Mouse (Mus musculus) heart, adult 2 months (tissue): ENCODE measurements around the gene Olfr1228. TPM values are rescaled to one million over a fixed set of nuclear protein-coding genes. Genes with fewer than 3 reads are reported as not detected.

Source experiments
- DNase-seq, 2 experiments: peaks; one replicate each; pipeline ENCODE4 v3.0.0; 2021
- H3K27ac ChIP-seq: fragments of 200-600 bp; 2 replicates; pipeline ENCODE4 v1.8.1; 2022
- H3K27me3 ChIP-seq: fragments of 200-500 bp; 2 replicates; pipeline ENCODE4 v1.6.1; 2012; ENCODE audit warnings: mild to moderate bottlenecking, low read length, inconsistent platforms, mixed read lengths; ENCODE audit not compliant: control insufficient read depth, insufficient read depth
- H3K36me3 ChIP-seq: fragments of 200-500 bp; 2 replicates; pipeline ENCODE4 v1.6.1; 2012; ENCODE audit warnings: low read length, inconsistent platforms; ENCODE audit not compliant: control insufficient read depth, insufficient read depth
- H3K4me1 ChIP-seq: fragments of 200-500 bp; 2 replicates; pipeline ENCODE4 v1.6.1; 2011; ENCODE audit warnings: low read length; ENCODE audit not compliant: control insufficient read depth, insufficient read depth
- H3K4me3 ChIP-seq: fragments of 200-600 bp; 2 replicates; pipeline ENCODE4 v1.8.1; 2022
- H3K79me2 ChIP-seq: fragments of 200-500 bp; replicated peaks from 2 replicates; pipeline ENCODE4 v1.6.1; 2012; ENCODE audit warnings: mild to moderate bottlenecking, inconsistent platforms, low read length, moderate library complexity, mixed read lengths; ENCODE audit not compliant: control insufficient read depth, insufficient read depth
- H3K9ac ChIP-seq: fragments of 200-500 bp; 2 replicates; pipeline ENCODE4 v1.6.1; 2012; ENCODE audit warnings: low read depth, mild to moderate bottlenecking, control low read depth, inconsistent platforms, low read length, mixed read lengths
- CTCF ChIP-seq: fragments of 200-600 bp; IDR thresholded peaks from 2 replicates; pipeline ENCODE4 v1.8.1; 2022; ENCODE audit warnings: antibody characterized with exemption, mild to moderate bottlenecking, moderate library complexity
- EP300 ChIP-seq: fragments of 200-500 bp; IDR thresholded peaks from 2 replicates; pipeline ENCODE4 v1.6.1; 2011; ENCODE audit warnings: low read depth, low read length, control low read depth; ENCODE audit not compliant: insufficient read depth
- POLR2A ChIP-seq: fragments of 200-500 bp; IDR thresholded peaks from 2 replicates; pipeline ENCODE4 v1.6.1; 2011; ENCODE audit warnings: mild to moderate bottlenecking, low read depth, low read length, control low read depth; ENCODE audit not compliant: insufficient read depth
- WGBS: fragments of 180-500 bp; shearing (Covaris S2); methylation state at CpG from one replicate; pipeline ENCODE4 v1.1.7; 2018; 5-methylcytosine and 5-hydroxymethylcytosine counted together
- intact Hi-C: fragments of 180-260 bp; cut with DNase I; formaldehyde crosslinking; loops from one replicate; pipeline ENCODE4 v1.15.1; 2025
- long read RNA-seq: library from polyadenylated mRNA; stranded (forward); transcript quantifications from one replicate; pipeline ENCODE4 v2.0.0, GENCODE M21; 2021
- polyA plus RNA-seq: library from polyadenylated mRNA; depleted of rRNA; stranded (reverse); fragments of >200 nt; gene quantifications from 2 replicates; pipeline ENCODE4 v1.2.3, GENCODE M21; 2012; rRNA removed
- total RNA-seq, 2 experiments: library from RNA; stranded (reverse); gene quantifications; 2 replicates each; pipeline ENCODE4 v1.2.3; 2021

Gene Olfr1228
- total RNA-seq: not detected
- polyA plus RNA-seq: not detected in 2 replicates
- long read RNA-seq: 0 reads

- DNase-seq: no peak
- H3K9ac ChIP-seq: no peak within 1 kb of the TSS
- no peaks in the 10 kb centered on the region for H3K4me1 ChIP-seq
- H3K27me3 ChIP-seq: no peaks in the 10 kb centered on the region
- no peak within 1 kb of the TSS for H3K27ac ChIP-seq
- no peaks in the 10 kb centered on the region for H3K79me2 ChIP-seq
- H3K36me3 ChIP-seq: no peaks in the 10 kb centered on the region
- TF ChIP-seq CTCF (no peak), POLR2A (no peak), EP300 (no peak)
- H3K4me3 ChIP-seq: no peak within 1 kb of the TSS
- intact Hi-C loops: no loop called here
Observed at GRCm38 (mm10) chr2:89253962-89254361, at the start of gene Olfr1228. Gene Olfr1228, minus strand, starts transcription at chr2:89254062.

GRCm38 (mm10) chr2:89297168-89297567 lies 43.3 kb upstream of the Olfr1228 start, which contains the start of gene Olfr1230:
Gene Olfr1230, minus strand, starts transcription at chr2:89297268.
- no peak within 1 kb of the TSS for H3K27ac ChIP-seq
- no peak within 1 kb of the TSS for H3K4me3 ChIP-seq
- H3K9ac ChIP-seq: no peak within 1 kb of the TSS
- no peaks in the 10 kb centered on the region for H3K4me1 ChIP-seq
- DNase-seq: no peak
- no peaks in the 10 kb centered on the region for H3K79me2 ChIP-seq
- no peaks in the 10 kb centered on the region for H3K27me3 ChIP-seq
- H3K36me3 ChIP-seq: no peaks in the 10 kb centered on the region
- 83% methylated on average over 1 of the region's 1 CpGs for WGBS
- no peak for TF ChIP-seq EP300
- TF ChIP-seq CTCF: no peak
- no peak for TF ChIP-seq POLR2A
- intact Hi-C loops: no loop called here

GRCm38 (mm10) chr2:89287914-89288313 lies 34.1 kb upstream of the Olfr1228 start, which contains the start of gene Olfr1229:
Gene Olfr1229, minus strand, starts transcription at chr2:89288014.
- Histone ChIP-seq H3K79me2 (no peaks in the 10 kb centered on the region), H3K27ac (no peak within 1 kb of the TSS), H3K9ac (no peak within 1 kb of the TSS), H3K27me3 (no peaks in the 10 kb centered on the region), H3K4me1 (no peaks in the 10 kb centered on the region), H3K36me3 (no peaks in the 10 kb centered on the region), H3K4me3 (no peak within 1 kb of the TSS)
- no peak for DNase-seq
- 43% methylated on average over 2 of the region's 2 CpGs for WGBS
- intact Hi-C loops: no loop called here
- no peak for TF ChIP-seq POLR2A
- TF ChIP-seq EP300: no peak

GRCm38 (mm10) chr2:89199948-89200347 lies 53.9 kb downstream of the Olfr1228 start, which contains the start of gene Olfr1226:
Gene Olfr1226, minus strand, starts transcription at chr2:89200048.
- Histone ChIP-seq H3K4me3 (no peak within 1 kb of the TSS), H3K9ac (no peak within 1 kb of the TSS), H3K4me1 (no peaks in the 10 kb centered on the region), H3K79me2 (no peaks in the 10 kb centered on the region), H3K27me3 (no peaks in the 10 kb centered on the region), H3K36me3 (no peaks in the 10 kb centered on the region), H3K27ac (no peak within 1 kb of the TSS)
- DNase-seq: no peak
- WGBS: 46% methylated on average over 2 of the region's 2 CpGs
- no peak for TF ChIP-seq EP300
- TF ChIP-seq CTCF: no peak
- no peak for TF ChIP-seq POLR2A
- intact Hi-C loops: no loop called here

Other genes with a start within 250 kb of the Olfr1228 start
- not detected for gene Olfr1215, start 247.1 kb downstream of the Olfr1228 start, total RNA-seq
- gene Olfr1215, start 247.1 kb downstream of the Olfr1228 start, polyA plus RNA-seq: not detected in 2 replicates
- not detected for gene Olfr1216, start 235.7 kb downstream of the Olfr1228 start, total RNA-seq
- gene Olfr1216, start 235.7 kb downstream of the Olfr1228 start, polyA plus RNA-seq: not detected in 2 replicates
- gene Olfr1217, start 222.0 kb downstream of the Olfr1228 start, total RNA-seq: not detected
- not detected in 2 replicates for gene Olfr1217, start 222.0 kb downstream of the Olfr1228 start, polyA plus RNA-seq
- gene Olfr1218, start 192.9 kb downstream of the Olfr1228 start, total RNA-seq: not detected
- not detected in 2 replicates for gene Olfr1218, start 192.9 kb downstream of the Olfr1228 start, polyA plus RNA-seq
- not detected for gene Olfr1219, start 170.5 kb downstream of the Olfr1228 start, total RNA-seq
- not detected in 2 replicates for gene Olfr1219, start 170.5 kb downstream of the Olfr1228 start, polyA plus RNA-seq
- not detected for gene Olfr1220, start 147.2 kb downstream of the Olfr1228 start, total RNA-seq
- not detected in 2 replicates for gene Olfr1220, start 147.2 kb downstream of the Olfr1228 start, polyA plus RNA-seq
- gene Olfr1221, start 136.8 kb downstream of the Olfr1228 start, total RNA-seq: not detected
- gene Olfr1221, start 136.8 kb downstream of the Olfr1228 start, polyA plus RNA-seq: not detected in 2 replicates
- gene Olfr1222, start 121.0 kb downstream of the Olfr1228 start, total RNA-seq: not detected
- not detected in 2 replicates for gene Olfr1222, start 121.0 kb downstream of the Olfr1228 start, polyA plus RNA-seq
- not detected for gene Olfr1223, start 102.5 kb downstream of the Olfr1228 start, total RNA-seq
- not detected in 2 replicates for gene Olfr1223, start 102.5 kb downstream of the Olfr1228 start, polyA plus RNA-seq
- gene Olfr1224-ps1, start 90.0 kb downstream of the Olfr1228 start, total RNA-seq: not detected
- gene Olfr1224-ps1, start 90.0 kb downstream of the Olfr1228 start, polyA plus RNA-seq: not detected in 2 replicates
- gene Olfr1225, start 79.4 kb downstream of the Olfr1228 start, total RNA-seq: not detected
- not detected in 2 replicates for gene Olfr1225, start 79.4 kb downstream of the Olfr1228 start, polyA plus RNA-seq
- not detected for gene Olfr1226, start 54.0 kb downstream of the Olfr1228 start, total RNA-seq
- gene Olfr1226, start 54.0 kb downstream of the Olfr1228 start, polyA plus RNA-seq: not detected in 2 replicates
- gene Olfr1229, start 34.0 kb upstream of the Olfr1228 start, total RNA-seq: not detected
- not detected in 2 replicates for gene Olfr1229, start 34.0 kb upstream of the Olfr1228 start, polyA plus RNA-seq
- not detected for gene Olfr1230, start 43.2 kb upstream of the Olfr1228 start, total RNA-seq
- not detected in 2 replicates for gene Olfr1230, start 43.2 kb upstream of the Olfr1228 start, polyA plus RNA-seq
- gene Olfr1231, start 53.0 kb upstream of the Olfr1228 start, total RNA-seq: not detected
- gene Olfr1231, start 53.0 kb upstream of the Olfr1228 start, polyA plus RNA-seq: not detected in 2 replicates
- gene Olfr1232, start 75.6 kb upstream of the Olfr1228 start, total RNA-seq: not detected
- not detected in 2 replicates for gene Olfr1232, start 75.6 kb upstream of the Olfr1228 start, polyA plus RNA-seq
- not detected for gene Olfr1233, start 88.3 kb upstream of the Olfr1228 start, total RNA-seq
- not detected in 2 replicates for gene Olfr1233, start 88.3 kb upstream of the Olfr1228 start, polyA plus RNA-seq
- not detected for gene Olfr1234, start 110.8 kb upstream of the Olfr1228 start, total RNA-seq
- not detected in 2 replicates for gene Olfr1234, start 110.8 kb upstream of the Olfr1228 start, polyA plus RNA-seq
- gene Olfr1238, start 155.6 kb upstream of the Olfr1228 start, total RNA-seq: not detected
- not detected in 2 replicates for gene Olfr1238, start 155.6 kb upstream of the Olfr1228 start, polyA plus RNA-seq
- gene Olfr1239, start 166.3 kb upstream of the Olfr1228 start, total RNA-seq: not detected
- gene Olfr1239, start 166.3 kb upstream of the Olfr1228 start, polyA plus RNA-seq: not detected in 2 replicates
- gene Olfr1240, start 188.9 kb upstream of the Olfr1228 start, total RNA-seq: not detected
- gene Olfr1240, start 188.9 kb upstream of the Olfr1228 start, polyA plus RNA-seq: not detected in 2 replicates
- gene Olfr1241, start 233.1 kb upstream of the Olfr1228 start, total RNA-seq: not detected
- gene Olfr1241, start 233.1 kb upstream of the Olfr1228 start, polyA plus RNA-seq: not detected in 2 replicates
- not detected for gene Olfr1242, start 244.3 kb upstream of the Olfr1228 start, total RNA-seq
- gene Olfr1242, start 244.3 kb upstream of the Olfr1228 start, polyA plus RNA-seq: not detected in 2 replicates